Mouse (Mus musculus): ENCODE data around the gene Grrp1. TPM values are rescaled to one million over a fixed set of nuclear protein-coding genes. Genes with fewer than 3 reads are reported as not detected.
A peak's percentile ranks its signal among the peaks of the same experiment; 100 is the strongest.

The Grrp1 gene
- total RNA-seq, 2 experiments from 2014 or later: 3.4 TPM

DNA sequence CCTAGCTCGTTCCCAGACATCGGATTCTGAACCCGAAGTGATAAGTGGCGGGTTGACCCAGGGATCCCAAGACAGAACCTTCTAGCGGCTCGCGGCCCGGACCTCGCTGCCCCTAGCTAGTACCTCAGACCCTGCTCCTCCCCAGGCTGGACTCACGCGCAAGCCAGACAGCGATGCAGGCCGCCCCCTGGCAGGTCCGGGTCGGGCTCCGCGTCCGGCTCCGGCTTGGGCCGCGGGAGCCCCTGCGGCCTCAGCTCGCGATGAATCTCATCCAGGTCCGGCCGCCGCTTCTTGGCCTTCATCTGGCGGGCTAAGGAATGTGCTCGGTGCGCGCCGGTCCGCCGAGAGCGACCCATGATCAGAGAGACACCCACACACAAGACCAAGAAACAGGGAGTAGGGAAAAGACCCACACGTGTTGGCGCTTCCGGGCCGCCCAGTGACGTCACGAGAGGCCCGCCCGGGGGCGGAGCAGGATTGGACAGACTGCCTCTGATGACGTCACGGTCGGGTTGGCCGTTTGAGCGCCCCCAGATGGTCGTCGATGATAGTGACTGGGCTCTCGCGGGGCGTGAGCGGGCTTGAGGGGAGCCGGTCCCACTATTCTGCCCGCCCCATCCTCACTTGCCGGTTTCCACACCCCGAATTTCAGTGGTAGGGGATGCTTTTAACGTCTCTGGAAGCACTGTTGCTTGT, 8.6 kb downstream of the Grrp1 start, which contains the start of gene Zfp593:
TSS of gene Zfp593 (minus strand) at position 445 of the 696 bp plus-strand sequence.
- DNase-seq: peak; percentile 89

DNA sequence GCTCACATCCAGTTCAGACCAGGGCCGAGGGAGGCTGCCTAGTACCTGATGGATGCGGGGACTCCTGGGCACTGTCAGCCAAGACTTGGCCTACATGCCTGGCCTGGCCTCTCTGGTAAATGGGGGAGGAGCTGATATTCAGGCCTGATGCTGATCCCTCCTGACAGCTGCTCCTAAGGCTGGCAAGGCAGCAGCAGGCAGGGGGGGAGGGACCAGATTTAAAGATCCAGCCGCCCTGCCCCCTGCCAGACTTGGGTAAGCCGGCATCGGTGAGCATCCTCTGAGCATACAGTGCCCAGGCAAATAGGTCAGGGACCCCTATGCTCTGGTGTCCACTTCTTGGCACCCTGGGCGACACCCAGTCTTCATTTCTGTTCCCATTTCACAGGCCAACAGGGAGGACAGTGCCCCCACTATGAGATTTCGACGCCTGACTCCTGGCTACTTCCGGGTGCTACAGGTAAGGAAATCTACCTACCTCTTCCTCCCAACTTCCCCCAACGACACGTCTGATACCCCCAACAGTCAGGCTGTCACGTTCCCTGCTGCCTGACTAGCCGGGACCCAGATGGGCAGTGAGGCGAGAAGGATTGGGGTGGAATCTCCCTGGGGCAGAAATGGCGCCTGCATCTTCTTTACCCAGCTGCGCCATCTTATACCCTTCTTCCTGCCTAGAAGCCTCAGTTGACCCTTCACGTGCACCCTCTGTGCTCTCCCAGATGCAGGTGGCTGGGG, 10.2 kb downstream of the Grrp1 start, which contains the start of gene E130218I03Rik:
TSS of gene E130218I03Rik (plus strand) at position 147 of the 735 bp plus-strand sequence.
- DNase-seq: peak; percentile 30

DNA sequence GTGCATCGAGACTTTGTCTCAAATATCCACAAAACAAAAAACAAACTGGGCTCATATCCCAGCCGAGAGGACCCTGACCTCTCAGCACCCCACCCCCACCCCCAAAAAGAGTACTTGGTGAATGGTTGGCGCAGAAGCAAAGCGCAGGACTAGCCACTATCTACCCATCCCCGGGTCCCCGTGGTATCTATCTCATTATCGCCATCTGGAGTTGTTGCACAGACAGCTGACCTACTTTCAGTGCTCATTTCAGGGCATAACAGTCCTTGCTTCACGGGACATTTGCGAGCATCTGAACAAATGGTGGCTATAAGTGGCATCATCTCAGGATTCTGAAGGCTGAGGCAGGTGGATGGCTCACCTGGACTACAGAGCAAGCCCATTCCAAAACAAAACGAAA, 15.2 kb downstream of the Grrp1 start:
- DNase-seq: no peak

DNA sequence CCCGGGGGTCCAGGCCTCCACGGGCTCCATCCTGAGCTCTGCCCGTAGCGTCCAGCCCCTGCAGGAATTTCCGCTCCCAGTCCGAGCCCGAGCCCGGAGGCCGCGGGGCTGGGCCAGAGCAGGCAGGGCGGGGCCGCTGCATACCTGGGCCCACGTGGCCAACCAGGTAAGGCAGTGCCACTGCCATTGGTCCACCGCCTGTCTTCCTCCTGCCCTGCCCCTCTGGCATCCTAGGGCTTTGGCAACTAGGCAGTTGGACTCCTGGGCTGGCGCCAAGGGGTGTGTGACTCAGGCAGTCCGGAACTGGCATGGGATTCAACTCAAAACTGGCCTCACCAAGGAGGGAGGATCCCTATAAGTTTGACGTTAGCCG, 15.6 kb downstream of the Grrp1 start, which contains the start of gene Cnksr1:
TSS of gene Cnksr1 (minus strand) at position 121 of the 373 bp plus-strand sequence.
- DNase-seq: peak; percentile 74

DNA sequence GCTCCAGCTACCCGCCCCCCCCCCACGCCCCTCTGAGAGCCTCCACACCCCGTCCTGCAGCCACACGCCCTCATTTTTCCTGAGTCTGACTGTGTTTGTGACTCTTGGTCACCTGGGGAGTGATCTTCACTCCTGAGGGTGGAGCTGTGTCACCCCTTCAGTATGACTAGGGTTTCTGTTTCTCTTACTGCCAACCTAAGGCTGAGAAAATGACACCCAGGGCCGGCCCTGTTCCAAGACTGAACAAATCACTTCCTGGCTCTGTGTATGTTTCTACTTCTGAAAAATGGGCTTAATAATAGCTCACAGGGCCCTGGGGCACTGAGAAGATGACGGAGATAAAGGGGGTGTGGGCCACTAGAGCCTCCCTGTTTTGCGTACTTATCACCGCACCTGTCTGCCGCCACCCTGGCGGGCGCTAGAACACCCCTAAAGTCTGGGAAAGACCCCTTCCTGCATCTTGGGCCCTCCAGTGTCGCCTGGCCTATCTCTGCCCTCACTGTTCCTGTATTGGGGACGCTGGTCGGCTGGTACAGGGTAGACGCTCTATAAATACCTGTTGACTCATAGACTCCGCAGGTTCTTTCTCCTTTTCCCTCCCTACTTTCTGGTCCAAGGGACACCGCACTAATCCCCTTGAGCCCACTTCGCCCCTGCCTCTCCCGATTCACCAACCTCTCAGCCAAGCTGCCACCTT, 16.2 kb downstream of the Grrp1 start:
- no peak for DNase-seq

DNA sequence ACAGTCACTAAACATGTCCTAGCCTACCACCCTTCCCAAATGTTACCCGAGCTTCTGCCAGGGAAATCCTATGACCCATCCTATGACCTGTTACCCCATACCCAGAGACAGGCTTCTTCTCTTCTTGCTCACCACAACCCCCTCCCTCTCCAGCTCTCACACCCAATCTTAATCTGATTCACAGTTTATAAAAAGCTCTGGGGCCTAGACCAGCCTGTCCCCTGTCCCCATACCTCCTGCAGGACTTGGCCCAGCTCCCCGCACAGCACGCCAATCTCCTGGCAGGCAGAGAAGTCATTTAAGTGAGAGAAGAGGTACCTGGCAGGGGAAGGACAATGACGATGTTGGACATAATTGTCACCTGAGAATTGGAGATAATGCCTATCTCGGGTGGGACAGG, 19.0 kb downstream of the Grrp1 start:
- peak; percentile 72 for DNase-seq

DNA sequence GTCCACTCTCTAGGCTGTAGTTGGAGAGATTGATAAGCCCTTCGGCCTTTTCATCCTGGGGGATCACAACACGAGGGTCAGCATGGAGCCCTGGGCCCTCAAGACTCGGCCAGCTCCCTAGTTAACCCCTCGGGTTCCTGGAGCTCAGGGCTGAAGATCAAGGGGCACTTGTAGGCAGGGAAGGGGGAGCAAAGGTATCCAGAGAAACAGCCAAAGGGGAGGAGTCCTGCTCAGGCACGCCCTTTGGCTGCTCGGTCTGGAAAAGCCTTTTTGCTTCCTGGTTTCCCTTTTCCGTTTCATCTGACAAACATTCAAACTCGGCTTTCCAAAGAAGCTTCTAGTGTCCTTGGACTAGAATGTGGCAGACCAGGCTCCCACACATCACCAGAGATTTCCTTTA, 23.5 kb downstream of the Grrp1 start:
- DNase-seq: no peak

DNA sequence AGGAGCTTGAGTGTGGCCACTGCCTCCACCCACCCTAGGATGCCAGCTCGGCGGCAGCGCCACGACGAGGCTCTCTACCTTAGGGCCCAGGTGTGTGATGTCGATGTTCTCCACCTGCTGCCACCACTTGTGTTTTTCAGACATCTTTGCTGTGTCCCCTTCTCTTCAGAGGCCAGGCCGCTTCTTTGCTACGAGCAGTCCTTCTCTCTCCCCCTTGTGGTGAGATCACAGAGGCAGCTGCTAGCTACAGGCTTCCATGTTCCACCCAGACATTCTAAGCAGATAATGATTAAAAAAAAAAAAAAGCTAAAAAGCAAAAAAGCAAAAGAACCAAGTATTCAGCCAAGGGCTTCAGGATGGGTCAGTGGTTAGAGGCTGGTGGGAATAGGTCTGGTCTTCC, 26.7 kb downstream of the Grrp1 start, which contains the start of gene Catsper4:
TSS of gene Catsper4 (minus strand) at position 190 of the 400 bp plus-strand sequence.
- no peak for DNase-seq

DNA sequence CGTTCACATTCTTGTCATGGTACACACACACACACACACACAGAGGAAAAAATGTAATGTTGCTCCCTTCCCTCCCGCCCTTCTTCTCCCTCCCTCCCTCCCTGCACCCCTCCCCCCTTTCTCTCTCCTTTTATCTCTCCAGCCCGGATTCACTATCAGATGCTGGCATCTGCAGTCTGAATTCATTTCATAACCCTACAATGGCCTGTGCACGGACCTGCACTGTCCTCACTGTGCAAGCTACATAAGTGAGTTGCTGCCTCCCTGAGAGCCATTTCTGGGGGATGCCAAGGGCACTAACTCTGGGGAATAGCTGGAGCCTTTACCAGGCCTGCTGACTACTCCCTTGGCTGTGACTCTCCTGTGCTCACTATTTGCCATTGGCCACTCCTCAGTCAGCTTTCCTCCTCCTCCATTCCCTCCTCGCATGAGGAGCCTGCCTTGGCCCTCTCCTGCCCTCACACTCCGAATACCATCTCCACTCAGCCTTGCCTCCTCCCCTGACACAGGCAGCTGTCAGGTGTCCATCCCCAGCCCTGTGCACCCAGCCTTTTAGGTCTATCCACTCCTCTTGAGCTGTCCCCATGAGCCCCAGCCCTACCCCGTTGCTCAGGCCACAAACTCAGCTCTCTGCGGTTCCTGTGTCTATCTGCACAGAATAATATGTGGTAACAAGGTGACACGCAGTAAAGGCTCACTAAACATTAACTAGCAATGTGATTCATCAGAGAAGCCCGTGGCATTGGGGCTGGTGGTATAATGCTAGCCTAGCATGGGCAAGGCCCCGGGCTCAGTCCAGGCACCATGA, 30.9 kb downstream of the Grrp1 start:
- no peak for DNase-seq

DNA sequence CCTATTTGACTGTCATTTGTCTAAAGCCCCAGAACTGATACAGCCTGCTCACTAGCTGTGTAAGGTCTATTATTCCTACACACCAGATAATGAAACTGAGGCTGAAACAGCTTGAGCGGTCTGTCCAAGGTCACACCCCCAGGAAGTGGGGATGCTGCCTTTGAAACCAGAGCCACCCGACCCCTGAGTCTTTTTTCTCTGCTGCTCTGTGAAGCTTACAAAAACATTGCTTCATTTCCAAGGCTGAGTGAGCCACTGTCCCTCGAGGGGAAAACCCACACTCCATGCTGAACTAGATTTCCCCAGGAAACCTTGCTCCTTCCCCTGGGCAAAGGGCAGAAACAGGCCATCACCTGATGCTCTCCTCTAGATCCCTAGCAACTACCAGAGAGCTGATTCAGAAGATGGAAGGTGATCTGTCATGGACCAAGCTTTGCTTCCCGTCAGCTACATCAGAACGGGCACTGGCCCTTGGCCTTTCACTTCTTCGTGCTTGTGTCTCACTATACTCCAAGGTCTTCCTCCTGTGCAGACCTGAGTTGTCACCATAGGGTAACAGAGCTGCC, 47.3 kb downstream of the Grrp1 start:
- no peak for DNase-seq

DNA sequence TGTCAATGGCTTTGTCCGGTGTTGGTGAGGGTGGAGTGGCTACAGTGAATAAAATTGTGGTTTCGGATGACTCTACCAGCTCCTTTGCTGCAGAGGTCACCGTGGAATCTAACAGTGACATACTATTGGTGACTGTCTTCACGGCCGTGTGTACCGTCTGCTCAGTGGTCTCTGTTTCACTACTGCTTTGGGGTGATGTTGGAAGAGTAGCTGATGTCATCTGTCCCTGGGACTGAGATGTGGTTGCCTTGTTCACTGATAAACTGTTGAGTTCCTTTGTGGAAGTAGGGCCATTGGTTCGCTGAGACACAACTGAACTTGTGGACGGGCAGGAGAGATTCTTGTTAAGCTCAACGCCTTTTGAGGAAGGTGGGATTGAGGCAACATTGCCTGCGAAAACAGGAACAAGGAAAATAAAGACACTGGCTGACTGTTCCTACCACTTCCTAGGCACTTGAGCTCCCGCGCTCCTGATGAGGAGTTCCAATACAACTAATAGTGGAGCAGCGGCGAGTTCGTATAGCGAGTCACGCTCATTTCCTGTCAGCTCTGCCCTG, 50.5 kb downstream of the Grrp1 start:
- DNase-seq: no peak

DNA sequence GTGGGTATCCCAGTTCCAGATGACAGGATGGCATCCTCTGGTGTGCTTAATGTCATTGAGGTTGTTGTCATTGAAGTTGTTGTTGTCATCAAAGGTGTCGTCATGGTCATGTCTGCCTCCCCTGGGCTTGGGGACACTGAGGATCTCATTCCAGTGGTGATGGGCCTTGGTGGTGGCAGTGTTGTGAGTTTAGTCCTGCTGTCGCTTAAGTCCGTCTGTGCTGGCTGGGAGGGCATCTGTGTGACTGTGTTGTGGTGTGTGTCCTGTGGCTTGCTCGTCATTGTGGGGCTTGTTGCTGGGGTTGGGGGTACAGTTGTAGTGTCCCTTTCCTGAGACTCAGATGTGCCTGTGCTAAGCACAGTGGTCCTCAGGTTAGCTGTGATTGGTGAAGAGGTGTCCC, 51.0 kb downstream of the Grrp1 start, which contains the start of gene Gm7534:
TSS of gene Gm7534 (minus strand) at position 101 of the 400 bp plus-strand sequence.
- DNase-seq: no peak

Other genes starting within 250 kb of the Grrp1 start
- gene Lin28a, start 235.3 kb downstream of the Grrp1 start, total RNA-seq (2021): under 1 TPM; 0.24 to 0.49 TPM
- gene Zfp683, start 200.3 kb downstream of the Grrp1 start, total RNA-seq (2021): not detected
- not detected for gene Crybg2, start 193.3 kb downstream of the Grrp1 start, total RNA-seq (2021)
- gene Cd52, start 159.0 kb downstream of the Grrp1 start, total RNA-seq (2021): 1 to 10 TPM in 1 of 2 experiments, under 1 TPM in 1; 0.61 to 1.2 TPM
- 1 to 10 TPM; 1.0 to 1.3 TPM for gene Ubxn11, start 151.5 kb downstream of the Grrp1 start, total RNA-seq (2021)
- 10 to 100 TPM; 19.1 to 26.6 TPM for gene Sh3bgrl3, start 125.3 kb downstream of the Grrp1 start, total RNA-seq (2021)
- 10 to 100 TPM; 38.9 to 63.2 TPM for gene Cep85, start 67.0 kb downstream of the Grrp1 start, total RNA-seq (2021)
- gene Gm7534, start 51.1 kb downstream of the Grrp1 start, total RNA-seq (2021): not detected
- gene Catsper4, start 26.7 kb downstream of the Grrp1 start, total RNA-seq (2021): 1 to 10 TPM; 1.2 to 1.4 TPM
- gene Cnksr1, start 15.7 kb downstream of the Grrp1 start, total RNA-seq (2021): 10 to 100 TPM; 22.8 to 32.8 TPM
- gene E130218I03Rik, start 10.4 kb downstream of the Grrp1 start, total RNA-seq (2021): not detected
- 1 to 10 TPM; 3.3 to 4.4 TPM for gene Zfp593, start 8.5 kb downstream of the Grrp1 start, total RNA-seq (2021)
- not detected for gene Gm30191, start 7.2 kb downstream of the Grrp1 start, total RNA-seq (2021)
- 1 to 10 TPM; 2.3 to 3.8 TPM for gene Pdik1l, start 33.8 kb upstream of the Grrp1 start, total RNA-seq (2021)
- gene Trim63, start 61.0 kb upstream of the Grrp1 start, total RNA-seq (2021): 100 to 1,000 TPM; 113 to 253 TPM
- 1 to 10 TPM; 1.4 to 7.2 TPM for gene Slc30a2, start 89.1 kb upstream of the Grrp1 start, total RNA-seq (2021)
- gene Extl1, start 129.7 kb upstream of the Grrp1 start, total RNA-seq (2021): 10 to 100 TPM; 25.5 to 29.2 TPM
- 1 to 10 TPM; 3.2 TPM for gene Pafah2, start 142.2 kb upstream of the Grrp1 start, total RNA-seq (2021)
- 10 to 100 TPM in 1 of 2 experiments, 1 to 10 TPM in 1; 6.9 to 10.6 TPM for gene Stmn1, start 214.2 kb upstream of the Grrp1 start, total RNA-seq (2021)
- gene Paqr7, start 242.6 kb upstream of the Grrp1 start, total RNA-seq (2021): 1 to 10 TPM; 2.3 to 4.9 TPM

Data from gastrocnemius, postnatal 25 days (tissue).